Mouse (Mus musculus) left cerebral cortex, postnatal 14 days (tissue): ENCODE measurements around the gene Zfp365. TPM values are rescaled to one million over a fixed set of nuclear protein-coding genes. Genes with fewer than 3 reads are reported as not detected.

Experiments
- DNase-seq, 2 experiments: peaks; one replicate each; pipeline ENCODE4 v3.0.0; 2021 to 2022; ENCODE audit warnings: low spot score in 2 of 2, mixed read lengths in 1 of 2
- intact Hi-C: fragments of 180-260 bp; cut with DNase I; formaldehyde crosslinking; loops from one replicate; pipeline ENCODE4 v1.15.1; 2025
- total RNA-seq, 2 experiments: library from RNA; stranded (reverse); gene quantifications; 2 replicates each; pipeline ENCODE4 v1.2.3; 2021

The Zfp365 gene
- total RNA-seq, 2 experiments from 2014 or later = 299 to 313 TPM

- intact Hi-C loops = loop anchor here (5.0 kb wide), 1 partner anchor 71 kb away; no protein-coding TSS in a partner anchor
- DNase-seq = no peak
These were observed 770 bp downstream of the Zfp365 start for GRCm38 (mm10) chr10:67911447-67912336.

DNA sequence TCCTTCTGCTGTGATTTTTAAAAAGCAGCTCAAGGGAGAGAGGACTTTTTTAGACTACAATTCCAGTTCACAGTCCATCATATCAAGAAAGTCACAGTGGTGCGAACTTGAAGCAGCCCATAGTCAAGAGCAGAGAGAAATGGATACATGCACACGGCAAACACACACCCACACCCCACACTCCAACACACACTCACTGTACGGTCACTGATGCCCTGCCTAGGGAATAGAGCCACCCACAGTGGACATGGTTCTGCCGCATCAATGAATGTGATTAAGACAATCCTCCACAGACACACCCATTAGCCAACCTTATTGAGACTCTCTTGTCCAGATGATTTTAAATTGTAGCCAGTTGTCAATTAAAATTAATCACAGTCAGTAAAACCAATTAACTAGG lies 4.5 kb downstream of the Zfp365 start:
- intact Hi-C loops = no loop called here
- no peak for DNase-seq

DNA sequence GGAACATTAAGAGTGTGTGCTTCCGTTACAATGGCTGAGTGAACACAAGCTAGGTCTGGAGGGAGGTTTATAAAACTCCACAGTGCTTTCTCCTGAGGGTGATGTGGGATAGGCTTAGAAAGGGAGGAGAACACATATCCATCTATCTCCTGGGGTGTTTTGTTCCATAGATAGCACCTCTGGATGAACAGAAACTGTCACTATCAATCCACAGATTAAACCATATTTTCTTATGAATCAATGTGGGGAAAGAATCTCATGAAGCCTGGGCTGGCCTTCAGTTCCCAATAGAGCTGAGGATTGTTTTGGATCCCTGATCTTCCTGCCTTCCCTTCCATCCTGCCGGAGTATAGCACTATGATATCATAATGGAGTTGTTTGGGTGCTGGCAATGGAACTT lies 5.5 kb downstream of the Zfp365 start:
- intact Hi-C loops = no loop called here
- DNase-seq = no peak

DNA sequence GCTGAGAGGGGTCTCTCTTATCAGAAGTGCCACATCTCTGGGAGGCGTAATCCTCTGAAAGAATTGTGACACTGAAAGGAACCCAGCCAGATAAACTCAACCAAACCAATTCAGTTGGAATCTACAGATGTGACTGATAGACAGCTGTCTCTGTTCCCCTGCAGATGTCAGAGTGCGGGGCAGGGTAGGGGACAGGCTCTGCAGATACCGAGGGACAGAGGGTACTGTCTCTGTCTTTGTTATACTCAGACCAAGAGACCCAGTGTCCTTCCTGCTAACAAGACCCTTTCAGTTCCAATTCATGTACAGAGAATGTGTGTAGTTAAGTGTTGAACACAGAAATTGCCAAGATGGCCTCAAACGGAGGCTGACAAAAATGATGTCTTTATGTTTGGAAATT lies 6.4 kb downstream of the Zfp365 start:
- intact Hi-C loops = no loop called here
- DNase-seq = no peak

DNA sequence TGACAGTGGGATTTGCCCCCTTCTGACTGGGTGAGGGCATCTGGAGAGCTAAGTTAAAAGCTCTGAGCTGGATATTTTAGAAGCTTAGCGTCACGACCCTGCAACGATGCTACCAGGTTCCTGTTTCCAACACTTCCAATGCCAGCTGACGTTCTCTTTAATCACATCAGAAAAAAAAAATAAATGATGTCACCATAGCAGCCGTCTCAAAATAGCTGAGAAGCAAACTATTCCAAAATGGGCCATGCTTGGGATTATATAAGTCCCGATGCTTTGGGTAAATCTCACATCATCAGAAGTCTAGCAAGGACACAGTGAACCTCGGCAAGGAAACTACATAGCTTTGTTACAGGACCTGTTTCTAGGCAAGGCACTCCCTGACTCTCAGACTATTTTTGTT lies 9.1 kb downstream of the Zfp365 start:
- peak; percentile 50 to 89 for DNase-seq
- intact Hi-C loops = no loop called here

- intact Hi-C loops = no loop called here
- DNase-seq = no peak
These were observed 11.3 kb downstream of the Zfp365 start for GRCm38 (mm10) chr10:67901179-67901578.

- no peak for DNase-seq
- intact Hi-C loops = no loop called here
These were observed 13.3 kb downstream of the Zfp365 start for GRCm38 (mm10) chr10:67898949-67899675.

- intact Hi-C loops = no loop called here
- no peak for DNase-seq
These were observed 14.0 kb downstream of the Zfp365 start for GRCm38 (mm10) chr10:67898355-67898935.

DNA sequence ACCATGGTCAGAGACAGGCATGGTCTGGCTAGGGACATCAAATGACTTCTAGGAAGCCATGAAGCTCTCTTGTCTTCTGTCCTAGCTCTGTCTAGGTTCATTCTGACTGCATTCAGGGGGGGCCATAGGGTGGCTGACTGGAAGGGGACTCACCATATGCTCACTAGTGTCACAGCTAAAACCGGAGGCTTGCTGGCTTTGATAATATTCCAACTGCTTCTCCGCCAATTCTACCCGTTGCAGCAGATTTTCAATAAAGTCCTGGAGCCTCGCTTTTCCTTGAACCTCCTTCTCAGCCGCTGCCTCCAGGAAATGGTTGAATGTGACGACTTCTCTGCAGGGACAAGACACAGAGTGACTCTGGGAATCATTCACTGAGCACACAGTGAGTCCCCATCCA lies 15.2 kb downstream of the Zfp365 start:
- no peak for DNase-seq
- intact Hi-C loops = no loop called here

- no peak for DNase-seq
- intact Hi-C loops = no loop called here
These were observed 17.8 kb downstream of the Zfp365 start for GRCm38 (mm10) chr10:67894683-67895082.

- intact Hi-C loops = no loop called here
- DNase-seq = peak in 1 of 2 experiments; percentile 73
These were observed 18.4 kb downstream of the Zfp365 start for GRCm38 (mm10) chr10:67894059-67894458.

- intact Hi-C loops = no loop called here
- DNase-seq = no peak
These were observed 19.2 kb downstream of the Zfp365 start for GRCm38 (mm10) chr10:67893226-67893625.

- intact Hi-C loops = no loop called here
- DNase-seq = no peak
These were observed 21.3 kb downstream of the Zfp365 start for GRCm38 (mm10) chr10:67891126-67891525.

- intact Hi-C loops = no loop called here
- DNase-seq = no peak
These were observed 24.5 kb downstream of the Zfp365 start for GRCm38 (mm10) chr10:67887971-67888370.

DNA sequence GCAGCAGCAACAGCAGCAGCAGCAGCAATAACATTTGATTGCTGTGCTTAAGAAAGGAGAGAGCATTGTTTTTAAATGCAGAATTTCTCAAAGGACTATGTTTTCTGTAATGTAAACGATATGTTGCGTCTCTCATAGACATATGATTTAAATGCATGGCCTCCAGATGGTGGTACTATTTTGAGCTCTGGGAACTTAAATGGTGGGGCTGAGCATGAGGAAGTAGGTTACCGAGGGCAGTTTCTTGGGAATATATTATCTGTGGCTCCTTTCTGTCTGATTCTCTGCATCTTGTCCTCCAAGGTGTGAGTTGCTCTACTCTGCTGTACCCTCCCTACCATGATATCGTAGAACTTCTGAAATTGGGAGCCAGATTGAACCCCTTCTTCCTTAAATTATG lies 31.8 kb downstream of the Zfp365 start:
- DNase-seq = no peak
- intact Hi-C loops = no loop called here

- intact Hi-C loops = loop anchor here (2.0 kb wide), 1 partner anchor 113 kb away; no protein-coding TSS in a partner anchor
- DNase-seq = peak; percentile 75 to 83
These were observed 40.7 kb downstream of the Zfp365 start for GRCm38 (mm10) chr10:67871811-67872210.

GRCm38 (mm10) chr10:67868234-67868633 lies 44.2 kb downstream of the Zfp365 start:
- no peak for DNase-seq
- intact Hi-C loops = no loop called here

GRCm38 (mm10) chr10:67865841-67866240 lies 46.6 kb downstream of the Zfp365 start:
- intact Hi-C loops = no loop called here
- no peak for DNase-seq

DNA sequence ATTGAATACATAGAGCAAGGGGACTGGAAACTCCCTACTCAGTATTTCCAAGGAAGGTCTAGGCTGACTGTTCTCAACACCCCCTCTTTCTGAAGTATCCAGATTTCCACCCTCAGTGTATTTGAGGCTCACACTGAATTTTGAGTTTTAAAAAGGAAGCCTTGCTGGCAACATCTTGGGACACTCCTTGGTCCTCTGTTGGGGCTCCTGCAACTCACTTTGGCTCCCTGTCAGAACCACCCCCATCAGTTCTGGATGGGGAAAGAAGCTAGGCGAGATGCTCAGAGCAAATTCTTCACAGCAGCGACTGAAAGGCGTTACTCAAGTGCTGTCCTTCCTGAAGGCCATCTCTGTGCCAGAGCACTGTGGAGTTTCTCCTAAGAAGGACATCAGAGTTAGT lies 47.4 kb downstream of the Zfp365 start:
- intact Hi-C loops = no loop called here
- DNase-seq = peak; percentile 53 to 67

- DNase-seq = peak in 1 of 2 experiments; percentile 51
- intact Hi-C loops = loop anchor here (2.0 to 5.0 kb wide), 2 partner anchors 124 to 290 kb away; no protein-coding TSS in a partner anchor
These were observed 50.1 kb downstream of the Zfp365 start for GRCm38 (mm10) chr10:67862331-67862730.
